Mouse (Mus musculus): ENCODE measurements at regions not wholly inside any gene's neighbourhood (a gene's known extent, or its start where the extent isn't known, plus 50 kb on each side); places are given as distances from the start of the nearest gene placed in this dataset.

- TF ChIP-seq CTCF (IDR thresholded peaks at IDR 0.05; ENCODE audit: extremely low read depth, insufficient read depth, low read length), result no peak
- TF ChIP-seq POLR2A (IDR thresholded peaks at IDR 0.05; ENCODE audit: extremely low read depth, insufficient read depth, low read length), result no peak
Measured at GRCm38 (mm10) chr15:8842129-8842528, 125.6 kb upstream of the Ranbp3l start.
